Mouse (Mus musculus): ENCODE data around the gene Gm9817.

DNA sequence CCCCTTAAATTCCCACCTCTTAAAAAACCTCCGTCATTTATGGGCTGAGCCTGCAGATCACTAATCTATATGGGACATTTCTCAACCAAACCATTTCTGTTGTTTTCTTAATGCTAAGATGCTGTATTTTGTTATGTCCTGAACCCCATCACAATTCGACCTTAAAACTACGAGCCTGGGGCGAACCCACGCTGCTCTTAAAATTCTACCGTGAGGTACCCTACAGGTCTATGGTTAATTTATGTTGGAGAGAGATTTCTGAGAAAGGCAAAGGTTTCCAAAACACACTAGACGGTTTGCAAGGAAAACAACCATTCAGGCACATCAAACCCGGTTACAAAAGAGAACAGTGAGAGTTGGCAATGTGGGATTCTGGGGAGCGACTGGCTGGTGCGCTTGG is 45.1 kb upstream of the Gm9817 start:
- TF ChIP-seq CTCF (IDR thresholded peaks at IDR 0.05; ENCODE audit: extremely low read depth, insufficient read depth, insufficient read length, insufficient replicate concordance): no peak
- no peak for TF ChIP-seq POLR2A (IDR thresholded peaks at IDR 0.05; ENCODE audit: low read depth, low read length)
